Mouse (Mus musculus): ENCODE results near the gene Snx4.

DNA sequence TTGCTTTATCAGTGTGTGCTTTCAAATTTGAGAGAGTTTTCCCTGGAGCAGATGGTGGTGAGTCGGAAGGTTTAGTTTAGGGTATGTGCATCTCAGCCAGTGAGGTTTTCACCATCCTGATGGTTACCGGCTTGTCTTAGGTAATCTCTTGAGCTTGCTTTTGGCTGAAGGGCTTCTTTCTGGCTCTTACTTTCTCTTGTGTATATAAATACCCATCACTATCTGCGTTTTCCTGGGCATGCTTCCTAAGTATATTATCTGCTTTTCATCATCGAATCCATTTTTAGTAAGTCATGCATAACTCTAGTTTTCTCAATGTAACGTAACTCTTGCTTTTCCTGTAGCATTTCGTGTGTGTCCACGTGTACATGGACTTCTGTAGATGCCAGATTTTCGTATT is 9.6 kb downstream of the Snx4 start:
- TF ChIP-seq POLR2A (IDR thresholded peaks at IDR 0.05; ENCODE audit: borderline replicate concordance, extremely low read depth, insufficient read depth, insufficient read length, poor library complexity, severe bottlenecking) (no peak), CTCF (IDR thresholded peaks at IDR 0.05; ENCODE audit: borderline replicate concordance, extremely low read depth, insufficient read depth, insufficient read length) (no peak)
